Mouse (Mus musculus): ENCODE data around the gene Ephb1. TPM values are rescaled to one million over a fixed set of nuclear protein-coding genes. Genes with fewer than 3 reads are reported as not detected.

The Ephb1 gene
- total RNA-seq, 2 experiments from 2014 or later, result 0.66 to 0.78 TPM

GRCm38 (mm10) chr9:102069151-102069882 lies 285.2 kb downstream of the Ephb1 start:
- DNase-seq (ENCODE audit: low spot score), result no peak

- DNase-seq (ENCODE audit: low spot score), result no peak
These were observed 287.9 kb downstream of the Ephb1 start for GRCm38 (mm10) chr9:102066601-102067000.

GRCm38 (mm10) chr9:102045886-102046285 lies 308.6 kb downstream of the Ephb1 start:
- no peak for DNase-seq (ENCODE audit: low spot score)

- DNase-seq (ENCODE audit: low spot score), result no peak
These were observed 309.2 kb downstream of the Ephb1 start for GRCm38 (mm10) chr9:102045111-102045861.

- no peak for DNase-seq (ENCODE audit: low spot score)
These were observed 315.3 kb downstream of the Ephb1 start for GRCm38 (mm10) chr9:102039011-102039733.

- no peak for DNase-seq (ENCODE audit: low spot score)
These were observed 318.4 kb downstream of the Ephb1 start for GRCm38 (mm10) chr9:102036132-102036531.

GRCm38 (mm10) chr9:102033231-102033630 lies 321.3 kb downstream of the Ephb1 start:
- DNase-seq (ENCODE audit: low spot score), result no peak

GRCm38 (mm10) chr9:102032376-102032775 lies 322.1 kb downstream of the Ephb1 start:
- no peak for DNase-seq (ENCODE audit: low spot score)

GRCm38 (mm10) chr9:102029661-102030060 lies 324.8 kb downstream of the Ephb1 start:
- DNase-seq (ENCODE audit: low spot score), result no peak

GRCm38 (mm10) chr9:102026136-102026535 lies 328.4 kb downstream of the Ephb1 start:
- DNase-seq (ENCODE audit: low spot score), result no peak

GRCm38 (mm10) chr9:102025141-102025540 lies 329.4 kb downstream of the Ephb1 start:
- no peak for DNase-seq (ENCODE audit: low spot score)

- no peak for DNase-seq (ENCODE audit: low spot score)
These were observed 339.0 kb downstream of the Ephb1 start for GRCm38 (mm10) chr9:102015516-102015915.

- DNase-seq (ENCODE audit: low spot score), result no peak
These were observed 346.8 kb downstream of the Ephb1 start for GRCm38 (mm10) chr9:102007706-102008105.

- DNase-seq (ENCODE audit: low spot score), result peak; percentile 65
These were observed 348.0 kb downstream of the Ephb1 start for GRCm38 (mm10) chr9:102006539-102006938.

GRCm38 (mm10) chr9:102002920-102003319 lies 351.6 kb downstream of the Ephb1 start:
- DNase-seq (ENCODE audit: low spot score), result no peak

GRCm38 (mm10) chr9:102002186-102002585 lies 352.3 kb downstream of the Ephb1 start:
- no peak for DNase-seq (ENCODE audit: low spot score)

- DNase-seq (ENCODE audit: low spot score), result no peak
These were observed 352.8 kb downstream of the Ephb1 start for GRCm38 (mm10) chr9:102001633-102002165.

GRCm38 (mm10) chr9:101999690-102000089 lies 354.8 kb downstream of the Ephb1 start:
- DNase-seq (ENCODE audit: low spot score), result no peak

- DNase-seq (ENCODE audit: low spot score), result no peak
These were observed 357.6 kb downstream of the Ephb1 start for GRCm38 (mm10) chr9:101996771-101997500.

GRCm38 (mm10) chr9:101996183-101996582 lies 358.3 kb downstream of the Ephb1 start:
- DNase-seq (ENCODE audit: low spot score), result no peak
